Mouse (Mus musculus): ENCODE measurements around the gene Acap2. TPM values are rescaled to one million over a fixed set of nuclear protein-coding genes. Genes with fewer than 3 reads are reported as not detected.
A peak's percentile ranks its signal among the peaks of the same experiment; 100 is the strongest.

Gene Acap2
- polyA plus RNA-seq, 1 experiment = 62.9 TPM

DNA sequence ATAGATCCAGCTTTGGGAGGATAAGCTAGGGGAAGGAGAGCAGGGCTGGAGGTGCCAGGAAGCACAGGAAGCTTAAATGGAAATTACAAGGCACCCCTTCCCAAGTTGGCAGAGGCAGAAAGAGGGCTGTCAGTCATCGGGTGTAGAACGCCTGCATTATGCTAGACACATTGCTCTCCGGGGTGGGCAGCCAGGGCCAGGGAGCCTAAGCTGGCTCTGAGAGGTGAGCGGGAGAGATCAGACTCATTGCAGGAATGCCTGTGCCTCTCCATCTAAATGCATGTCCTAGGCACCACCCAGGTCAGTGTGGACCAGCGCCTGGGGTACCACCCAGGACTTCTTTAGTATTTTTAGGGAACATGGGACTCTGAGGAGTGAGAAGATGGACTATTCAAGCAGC lies 123.6 kb downstream of the Acap2 start:
- TF ChIP-seq CTCF (IDR thresholded peaks at IDR 0.05; ENCODE audit: low read depth, low read length) = no peak
- TF ChIP-seq POLR2A (IDR thresholded peaks at IDR 0.05; ENCODE audit: borderline replicate concordance, low read depth, low read length) = no peak
- Histone ChIP-seq H3K4me1 (ENCODE audit: control insufficient read depth, insufficient read depth, low read length) (peaks cover 29% of the 10 kb centered on the region), H3K4me3 (ENCODE audit: insufficient read depth, low read length) (no peak overlapping the region), H3K27ac (ENCODE audit: insufficient read depth, low read depth, low read length) (no peak overlapping the region)

DNA sequence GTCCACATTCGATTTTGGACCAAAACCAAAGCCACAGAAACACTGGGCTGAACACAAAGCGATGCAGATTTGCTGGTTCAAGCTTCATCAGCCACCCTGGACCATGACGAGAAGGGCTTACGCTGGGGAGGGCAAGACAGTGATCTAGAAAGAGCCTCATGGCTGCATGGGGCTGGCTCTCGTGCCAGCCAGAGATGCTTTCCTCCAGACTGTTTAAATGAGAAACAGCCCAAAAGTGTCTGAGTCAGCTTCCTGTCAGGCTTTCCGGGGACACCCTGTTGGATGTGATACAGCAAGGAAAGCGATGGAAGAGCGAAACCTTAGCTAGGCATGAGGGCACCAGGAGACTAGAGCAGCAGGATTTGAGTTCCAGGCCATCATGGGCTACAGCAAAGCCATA lies 124.6 kb downstream of the Acap2 start:
- H3K4me3 ChIP-seq (ENCODE audit: insufficient read depth, low read length) = no peak overlapping the region
- H3K27ac ChIP-seq (ENCODE audit: insufficient read depth, low read depth, low read length) = no peak overlapping the region
- H3K4me1 ChIP-seq (ENCODE audit: control insufficient read depth, insufficient read depth, low read length) = peaks cover 26% of the 10 kb centered on the region
- no peak for TF ChIP-seq POLR2A (IDR thresholded peaks at IDR 0.05; ENCODE audit: borderline replicate concordance, low read depth, low read length)
- 0 out of 2 replicates have a peak, but pooled peaks have one; percentile 5 for TF ChIP-seq CTCF (IDR thresholded peaks at IDR 0.05; ENCODE audit: low read depth, low read length)

DNA sequence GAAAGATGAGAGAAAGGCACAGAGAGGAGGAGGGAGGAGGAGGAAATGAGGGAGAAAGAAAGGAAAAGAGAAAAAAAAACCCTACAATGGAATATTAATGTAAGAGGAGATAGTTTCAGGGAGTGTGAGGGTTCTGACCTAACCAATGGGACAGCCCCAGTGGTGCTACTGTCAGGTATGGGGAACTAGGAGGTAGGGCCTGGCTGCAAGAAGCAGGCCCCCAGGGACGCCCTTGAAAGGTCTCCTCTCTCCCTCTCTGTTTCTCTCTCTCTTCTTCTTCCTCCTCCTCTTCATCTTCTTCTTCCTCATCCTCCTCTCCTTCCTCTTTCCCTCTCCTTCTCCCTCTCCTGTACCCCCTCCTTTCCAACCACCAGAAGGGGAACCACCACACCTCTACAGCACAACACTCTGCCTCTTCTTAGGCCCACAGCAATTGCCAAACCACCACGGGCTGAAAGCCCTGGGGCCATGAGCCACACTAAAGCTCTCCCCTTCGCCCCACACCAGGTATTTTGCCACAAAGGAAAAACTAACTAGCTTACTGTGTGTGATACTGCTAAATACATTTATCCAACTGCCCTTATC lies 126.6 kb downstream of the Acap2 start:
- Histone ChIP-seq H3K4me3 (ENCODE audit: insufficient read depth, low read length) (no peak overlapping the region), H3K27ac (ENCODE audit: insufficient read depth, low read depth, low read length) (no peak overlapping the region), H3K4me1 (ENCODE audit: control insufficient read depth, insufficient read depth, low read length) (peaks cover 27% of the 10 kb centered on the region)
- TF ChIP-seq CTCF (IDR thresholded peaks at IDR 0.05; ENCODE audit: low read depth, low read length) = no peak

DNA sequence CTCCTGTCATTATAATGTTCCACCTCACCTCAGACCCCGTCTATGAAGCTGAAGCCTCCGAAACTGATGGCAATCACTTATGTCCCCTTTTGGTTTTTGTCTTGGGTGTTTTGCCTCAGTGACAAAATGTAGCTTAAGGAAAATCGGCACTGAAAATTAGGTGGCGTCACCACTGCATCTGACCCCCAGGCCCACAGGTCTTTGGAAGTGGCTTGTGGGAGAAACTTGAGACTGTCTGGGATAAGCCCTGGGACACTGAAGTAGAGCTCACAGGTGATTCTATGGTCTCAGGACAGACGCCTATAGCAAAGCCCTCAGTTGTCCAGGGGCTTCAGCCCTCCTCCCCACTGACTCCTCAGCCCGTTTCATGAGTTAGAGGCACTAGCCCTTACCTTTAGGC lies 129.3 kb downstream of the Acap2 start:
- H3K27ac ChIP-seq (ENCODE audit: insufficient read depth, low read depth, low read length) = no peak overlapping the region
- no peak overlapping the region for H3K4me3 ChIP-seq (ENCODE audit: insufficient read depth, low read length)
- H3K4me1 ChIP-seq (ENCODE audit: control insufficient read depth, insufficient read depth, low read length) = peaks cover 51% of the 10 kb centered on the region
- TF ChIP-seq CTCF (IDR thresholded peaks at IDR 0.05; ENCODE audit: low read depth, low read length) (no peak), POLR2A (IDR thresholded peaks at IDR 0.05; ENCODE audit: borderline replicate concordance, low read depth, low read length) (no peak)

DNA sequence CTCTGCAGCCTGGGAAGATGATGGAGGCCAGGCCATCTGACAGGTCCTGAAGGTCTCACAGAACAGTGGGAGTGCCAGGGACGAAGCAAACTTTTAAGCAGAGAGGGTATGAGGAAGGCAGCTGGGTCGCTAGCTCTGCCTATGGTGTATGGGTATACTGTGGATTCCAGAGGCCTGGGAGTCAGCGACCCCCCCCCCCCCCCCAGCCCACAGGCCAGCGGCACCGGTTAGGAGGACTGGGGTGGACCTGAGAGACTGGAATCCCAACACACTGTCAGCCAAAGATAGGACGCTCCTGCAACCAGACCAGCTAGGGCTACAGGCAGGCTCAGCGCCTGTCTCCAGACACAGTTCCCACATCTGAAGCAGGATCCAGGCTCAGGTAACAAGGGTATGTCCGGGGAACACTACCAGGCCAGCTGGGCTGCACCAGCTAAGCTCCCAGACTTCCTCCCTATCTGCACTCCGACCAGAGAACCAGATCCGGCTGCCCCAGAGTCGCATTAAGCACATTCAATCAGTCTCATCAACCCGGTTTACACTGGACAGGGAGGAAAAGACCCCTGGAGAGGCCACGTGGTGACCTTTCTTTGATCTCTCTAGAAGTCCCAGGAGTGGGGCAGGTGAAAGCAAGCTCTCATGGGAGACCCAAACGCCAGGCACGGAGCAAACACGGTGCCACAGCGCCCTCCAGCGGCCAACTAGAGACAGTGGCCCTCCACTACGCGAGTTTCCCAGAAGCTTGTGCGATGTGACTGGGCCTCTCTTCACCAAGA lies 130.5 kb downstream of the Acap2 start:
- H3K4me3 ChIP-seq (ENCODE audit: insufficient read depth, low read length) = no peak overlapping the region
- H3K4me1 ChIP-seq (ENCODE audit: control insufficient read depth, insufficient read depth, low read length) = peaks cover 50% of the 10 kb centered on the region
- no peak overlapping the region for H3K27ac ChIP-seq (ENCODE audit: insufficient read depth, low read depth, low read length)

DNA sequence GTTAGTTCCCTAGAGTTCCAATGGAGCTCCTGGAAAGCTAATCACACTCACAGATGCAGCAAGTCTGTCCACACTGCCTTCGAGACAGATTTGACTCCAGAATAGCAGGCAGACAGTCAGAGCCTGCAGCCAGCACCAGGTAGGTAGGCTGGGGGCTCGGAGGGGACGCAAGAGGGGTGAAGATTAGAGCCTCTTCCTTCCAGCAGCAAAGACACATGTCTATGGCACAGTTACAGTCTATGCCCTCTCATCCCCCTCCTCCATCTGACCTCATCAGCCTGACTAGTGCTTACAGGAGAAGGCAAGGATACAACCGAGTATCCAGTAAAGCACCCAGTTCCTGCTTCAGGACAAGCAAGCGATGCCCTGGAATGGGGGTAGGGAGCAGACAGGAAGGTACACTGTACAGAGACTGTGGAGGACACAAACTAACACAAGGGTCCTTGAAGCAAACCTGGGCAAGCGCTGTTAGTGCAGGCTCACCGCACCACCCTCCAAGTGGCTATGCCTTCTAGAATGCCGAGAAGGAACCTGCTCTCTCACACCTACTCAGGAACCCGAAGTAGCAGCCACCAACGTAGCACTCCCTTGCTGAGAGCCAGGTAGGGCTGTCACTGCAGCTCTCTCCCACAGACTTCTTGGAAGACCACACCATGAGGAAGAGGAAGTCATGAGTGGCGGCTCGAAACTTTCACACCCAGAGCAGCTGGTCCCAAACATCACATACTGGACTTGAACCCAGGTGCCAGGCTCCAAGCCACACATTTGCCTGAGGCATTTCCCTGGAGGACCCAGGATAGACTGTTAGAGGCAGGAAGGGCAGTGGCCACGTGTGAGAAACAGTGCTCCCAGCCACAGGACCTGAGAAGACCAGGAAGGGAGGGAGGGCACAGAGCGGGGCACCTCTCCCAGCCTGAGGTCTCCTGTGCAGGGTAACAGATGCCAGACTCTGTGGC lies 131.6 kb downstream of the Acap2 start:
- Histone ChIP-seq H3K4me1 (ENCODE audit: control insufficient read depth, insufficient read depth, low read length) (peaks cover 54% of the 10 kb centered on the region), H3K27ac (ENCODE audit: insufficient read depth, low read depth, low read length) (no peak overlapping the region)

More for the DNA sequence above, 130.5 kb downstream of the Acap2 start:
- TF ChIP-seq POLR2A (IDR thresholded peaks at IDR 0.05; ENCODE audit: borderline replicate concordance, low read depth, low read length) (no peak), CTCF (IDR thresholded peaks at IDR 0.05; ENCODE audit: low read depth, low read length) (peak; percentile 97)

DNA sequence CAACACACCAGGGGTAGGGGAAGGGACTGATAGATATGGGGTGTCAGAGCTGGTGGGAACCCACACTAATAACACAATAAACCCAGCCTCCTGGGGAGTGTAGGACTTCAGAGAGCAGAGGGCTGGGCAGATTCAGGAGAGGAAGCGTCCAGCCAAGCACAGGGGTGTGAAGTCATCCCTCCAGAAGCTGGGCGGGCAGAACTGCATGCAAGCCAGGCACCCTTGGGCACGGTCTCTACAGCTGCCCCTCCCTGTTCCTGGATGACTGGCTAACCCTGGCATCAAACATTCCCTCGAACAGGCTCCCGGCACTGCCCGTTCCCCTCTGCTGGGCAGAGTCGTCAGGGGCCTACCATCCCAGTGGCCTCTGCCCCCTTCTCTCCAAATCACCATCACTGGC lies 132.8 kb downstream of the Acap2 start:
- no peak for TF ChIP-seq POLR2A (IDR thresholded peaks at IDR 0.05; ENCODE audit: borderline replicate concordance, low read depth, low read length)
- TF ChIP-seq CTCF (IDR thresholded peaks at IDR 0.05; ENCODE audit: low read depth, low read length) = no peak
- Histone ChIP-seq H3K4me3 (ENCODE audit: insufficient read depth, low read length) (no peak overlapping the region), H3K4me1 (ENCODE audit: control insufficient read depth, insufficient read depth, low read length) (peaks cover 56% of the 10 kb centered on the region), H3K27ac (ENCODE audit: insufficient read depth, low read depth, low read length) (peak overlapping the region; percentile 38)

More for the DNA sequence above, 131.6 kb downstream of the Acap2 start:
- H3K4me3 ChIP-seq (ENCODE audit: insufficient read depth, low read length) = no peak overlapping the region
- no peak for TF ChIP-seq CTCF (IDR thresholded peaks at IDR 0.05; ENCODE audit: low read depth, low read length)
- no peak for TF ChIP-seq POLR2A (IDR thresholded peaks at IDR 0.05; ENCODE audit: borderline replicate concordance, low read depth, low read length)

DNA sequence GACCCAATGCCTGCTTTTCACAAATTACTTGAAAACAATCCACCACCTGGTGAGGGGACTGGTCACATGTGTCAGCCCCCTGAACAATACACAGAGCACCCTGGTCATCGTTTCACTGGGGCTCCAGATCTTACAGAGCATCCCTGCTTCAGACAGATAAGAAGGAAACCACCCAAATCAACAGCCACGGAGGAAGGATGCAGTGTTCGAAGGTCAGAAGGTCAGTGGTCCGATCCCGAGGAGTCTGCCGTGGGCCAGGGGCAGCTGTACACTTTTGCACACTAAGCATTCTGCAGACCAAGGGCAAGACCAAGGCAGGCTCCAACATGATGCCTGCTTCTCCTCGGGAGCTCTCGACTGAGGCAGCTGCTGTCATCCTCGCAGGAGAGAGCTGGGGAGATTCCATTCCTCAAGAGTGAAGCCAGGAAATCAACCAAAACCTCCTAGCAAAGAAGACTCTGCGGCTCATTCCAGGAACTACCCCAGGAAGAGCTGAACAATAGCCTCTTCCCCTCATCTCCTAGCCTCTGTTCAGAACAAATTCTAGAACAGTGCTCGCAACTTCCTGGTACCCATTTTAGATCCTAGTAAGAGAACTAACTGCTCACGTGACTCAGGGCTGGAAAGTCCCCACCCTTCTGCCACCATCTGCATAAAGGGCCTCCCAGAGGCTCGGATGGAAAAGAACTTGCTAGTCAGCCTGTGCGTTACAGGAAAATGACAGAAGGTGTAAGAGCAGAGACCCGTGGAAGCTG lies 134.5 kb downstream of the Acap2 start:
- H3K4me1 ChIP-seq (ENCODE audit: control insufficient read depth, insufficient read depth, low read length) = peaks cover 56% of the 10 kb centered on the region
- peak overlapping the region; percentile 92 for H3K27ac ChIP-seq (ENCODE audit: insufficient read depth, low read depth, low read length)
- H3K4me3 ChIP-seq (ENCODE audit: insufficient read depth, low read length) = peak overlapping the region; percentile 42
- TF ChIP-seq POLR2A (IDR thresholded peaks at IDR 0.05; ENCODE audit: borderline replicate concordance, low read depth, low read length) (no peak), CTCF (IDR thresholded peaks at IDR 0.05; ENCODE audit: low read depth, low read length) (no peak)

DNA sequence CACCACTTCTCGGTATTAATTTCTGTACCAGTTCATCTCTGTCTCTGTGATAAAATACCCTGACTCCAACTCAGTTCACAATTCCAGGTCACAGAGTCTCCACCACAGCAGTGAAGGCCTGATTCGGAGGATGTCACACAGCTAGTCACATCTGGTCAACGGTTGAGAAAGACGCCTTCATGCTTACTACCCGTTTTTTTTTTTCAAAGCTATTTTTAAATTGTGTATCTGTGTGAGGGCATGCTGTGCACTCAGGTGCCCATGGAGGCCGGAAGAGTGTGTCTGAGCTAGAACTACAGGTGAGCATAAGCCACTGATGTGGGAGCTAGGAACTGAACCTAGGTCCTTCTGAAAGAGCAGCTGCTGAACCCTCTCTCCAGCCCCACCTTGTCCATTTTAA lies 136.3 kb downstream of the Acap2 start:
- TF ChIP-seq CTCF (IDR thresholded peaks at IDR 0.05; ENCODE audit: low read depth, low read length) (no peak), POLR2A (IDR thresholded peaks at IDR 0.05; ENCODE audit: borderline replicate concordance, low read depth, low read length) (no peak)
- Histone ChIP-seq H3K4me3 (ENCODE audit: insufficient read depth, low read length) (no peak overlapping the region), H3K27ac (ENCODE audit: insufficient read depth, low read depth, low read length) (no peak overlapping the region; the same call in 1 of the 2 replicates), H3K4me1 (ENCODE audit: control insufficient read depth, insufficient read depth, low read length) (peaks cover 52% of the 10 kb centered on the region)

Measured in bone marrow macrophage, adult 2 months (primary cell).